Mouse (Mus musculus) myocyte (in vitro differentiated cells): ENCODE measurements around the gene Nek9.

Source experiments
- E2F4 ChIP-seq: IDR thresholded peaks from one replicate; pipeline ENCODE4 v1.6.1; 2011; ENCODE audit warnings: mild to moderate bottlenecking, control low read depth, moderate library complexity; ENCODE audit not compliant: insufficient read depth
- POLR2A ChIP-seq: IDR thresholded peaks from one replicate; pipeline ENCODE4 v1.6.1; 2011; ENCODE audit warnings: low read depth, mild to moderate bottlenecking, control low read depth, moderate library complexity; ENCODE audit not compliant: insufficient read length
- SRF ChIP-seq: IDR thresholded peaks from one replicate; pipeline ENCODE4 v1.6.1; 2011; ENCODE audit warnings: low read depth; ENCODE audit not compliant: control insufficient read depth, insufficient read length

DNA sequence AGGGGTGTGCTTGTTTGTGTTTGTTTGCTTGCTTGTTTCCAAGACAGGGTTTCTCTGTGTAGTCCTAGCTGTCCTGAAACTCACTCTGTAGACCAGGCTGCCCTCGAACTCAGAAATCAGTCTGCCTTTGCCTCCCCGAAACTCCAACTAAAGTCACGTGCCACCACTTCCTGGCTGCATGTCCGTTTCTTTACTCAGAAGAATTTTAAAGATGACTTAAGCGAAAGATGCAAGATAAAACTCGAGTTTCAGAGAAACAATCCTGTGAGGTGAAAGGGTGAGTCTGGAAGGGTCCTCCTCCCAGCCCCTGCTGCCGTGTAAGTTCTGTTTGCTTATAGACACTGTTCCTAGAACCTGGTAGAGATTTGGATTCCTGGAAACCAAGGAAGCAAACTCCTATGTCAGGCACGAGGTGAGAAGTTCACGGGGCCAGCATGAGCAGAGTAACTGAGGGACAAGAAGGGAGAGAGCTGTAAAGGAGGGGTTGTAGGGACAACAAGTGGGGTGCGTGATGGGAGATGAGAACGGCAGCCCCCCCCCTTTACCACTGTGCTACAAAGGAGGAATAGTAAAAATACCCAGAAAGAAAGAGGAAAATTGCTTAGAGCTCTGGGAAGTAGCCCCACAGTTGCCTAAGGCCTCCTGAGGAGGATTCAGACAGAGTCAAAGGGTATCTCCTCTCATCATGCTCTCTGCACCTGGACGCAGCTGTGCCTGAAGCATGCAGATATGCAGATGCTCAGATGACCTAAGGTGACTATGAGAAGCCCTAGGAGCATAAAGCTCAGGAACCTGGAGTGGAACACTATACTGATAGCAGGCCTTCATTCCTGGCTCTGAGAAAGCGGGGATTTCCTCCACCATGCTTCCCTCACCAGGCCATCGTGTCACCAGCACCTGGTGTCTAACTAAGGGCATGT is 43.9 kb upstream of the Nek9 start:
- TF ChIP-seq POLR2A: no peak
- TF ChIP-seq SRF: no peak
- no peak for TF ChIP-seq E2F4
